Mouse (Mus musculus) liver, embryonic 14.5 days (tissue): Measurements from ENCODE around the gene Sox6. TPM values are rescaled to one million over a fixed set of nuclear protein-coding genes. Genes with fewer than 3 reads are reported as not detected.

Source experiments
- ATAC-seq: fragments of 200-750 bp; cut with Nextera tagmentation; 2 replicates; pipeline ENCODE4 v1.8.0; 2017; ENCODE audit warnings: moderate number of reproducible peaks, mild to moderate bottlenecking, moderate library complexity; ENCODE audit not compliant: insufficient read depth
- DNase-seq, 3 experiments: peaks; one replicate each; pipeline ENCODE4 v3.0.0-alpha.2; 2012 to 2013; ENCODE audit warnings: low read depth in 3 of 3, low spot score in 3 of 3
- H3K27ac ChIP-seq: fragments of 300-500 bp; sonication (generic); 2 replicates; pipeline ENCODE4 v1.5.1; 2014; ENCODE audit warnings: moderate library complexity, mild to moderate bottlenecking, control low read depth, inconsistent platforms
- H3K27me3 ChIP-seq: fragments of 300-500 bp; sonication (generic); 2 replicates; pipeline ENCODE4 v1.6.1; 2014; ENCODE audit warnings: mild to moderate bottlenecking, low read length, moderate library complexity; ENCODE audit not compliant: control insufficient read depth, insufficient read depth
- H3K36me3 ChIP-seq: fragments of 300-500 bp; sonication (generic); replicated peaks from 2 replicates; pipeline ENCODE4 v1.6.1; 2014; ENCODE audit warnings: low read depth; ENCODE audit not compliant: control insufficient read depth, insufficient read depth
- H3K4me1 ChIP-seq, 2 experiments: fragments of 200-500 bp in 1 of 2; fragments of 300-500 bp in 1 of 2; sonication (generic) in 1 of 2; replicated peaks; 2 replicates each; pipeline ENCODE4 v1.6.1; 2012 to 2014; ENCODE audit warnings: antibody characterized with exemption in 1 of 2, inconsistent platforms in 1 of 2, low read length in 1 of 2; ENCODE audit not compliant: control insufficient read depth in 2 of 2, insufficient read depth in 2 of 2
- H3K4me2 ChIP-seq: fragments of 300-500 bp; sonication (generic); 2 replicates; pipeline ENCODE4 v1.6.1; 2014; ENCODE audit warnings: low read depth, mild to moderate bottlenecking, control low read depth, moderate library complexity
- H3K4me3 ChIP-seq, 2 experiments: fragments of 200-500 bp in 1 of 2; fragments of 300-500 bp in 1 of 2; sonication (generic) in 1 of 2; 2 replicates each; pipeline ENCODE4 v1.5.1; 2012 to 2014; ENCODE audit warnings: low read depth in 2 of 2, low read length in 2 of 2, mild to moderate bottlenecking in 2 of 2, control low read depth in 1 of 2, inconsistent platforms in 1 of 2, moderate library complexity in 1 of 2; ENCODE audit not compliant: insufficient read depth in 1 of 2
- H3K9ac ChIP-seq: fragments of 300-500 bp; sonication (generic); replicated peaks from 2 replicates; pipeline ENCODE4 v1.6.1; 2014; ENCODE audit warnings: mild to moderate bottlenecking, control low read depth, moderate library complexity
- H3K9me3 ChIP-seq: fragments of 300-500 bp; sonication (generic); 2 replicates; pipeline ENCODE4 v1.6.1; 2016; ENCODE audit warnings: low read length, mixed read lengths; ENCODE audit not compliant: control insufficient read depth
- CTCF ChIP-seq: IDR thresholded peaks from 2 replicates; pipeline ENCODE4 v1.5.1; 2016; ENCODE audit warnings: antibody characterized with exemption, low read depth, control low read depth
- EP300 ChIP-seq: IDR thresholded peaks from 2 replicates; pipeline ENCODE4 v1.6.1; 2016; ENCODE audit warnings: antibody characterized with exemption, low read depth
- WGBS: fragments of 180-500 bp; shearing (Covaris S2); extraction: QIAGEN DNeasy Blood & Tissue Kit; methylation state at CpG from one replicate; pipeline ENCODE4 v1.1.7; 2014; ENCODE audit not compliant: insufficient replicate concordance; 5-methylcytosine and 5-hydroxymethylcytosine counted together
- polyA plus RNA-seq, 2 experiments: library from polyadenylated mRNA; depleted of rRNA in 1 of 2; stranded (reverse) in 1 of 2; unstranded in 1 of 2; fragments of >200 nt; fragmentation: Nextera tagmentation in 1 of 2; extraction: Ambion mirVana in 1 of 2; gene quantifications; 2 replicates each; pipeline versions ENCODE4 v1.2.1 to v1.2.3; 2012 to 2014

The Sox6 gene
- polyA plus RNA-seq, 2 experiments: 15.9 to 64.0 TPM

DNA sequence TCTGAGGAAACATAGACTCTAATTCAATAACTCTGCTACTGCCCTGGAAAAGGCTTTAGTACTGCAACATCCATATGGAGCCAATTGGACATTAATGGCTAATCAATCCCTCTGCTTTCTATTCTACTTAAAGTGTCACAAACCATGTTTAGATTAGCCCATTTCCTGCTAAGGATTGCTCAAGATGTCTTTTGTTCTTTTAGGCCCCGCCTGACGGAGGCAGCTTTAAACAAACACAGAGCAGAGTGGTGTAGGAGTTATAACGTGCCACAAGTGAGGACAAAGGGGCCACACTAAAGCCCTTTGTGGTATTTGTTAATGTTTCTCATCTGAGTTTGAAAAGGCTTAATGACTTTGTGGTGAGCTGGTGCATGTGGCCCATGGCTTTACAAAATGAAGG, 537.1 kb downstream of the Sox6 start:
- Histone ChIP-seq H3K4me2 (no peak overlapping the region), H3K9ac (no peak overlapping the region), H3K4me3 (no peak overlapping the region), H3K27ac (no peak overlapping the region), H3K4me1 (peaks cover 0 to 2% of the 10 kb centered on the region in 2 experiments; a peak in 1 of 4 replicates), H3K27me3 (no peaks in the 10 kb centered on the region), H3K36me3 (no peaks in the 10 kb centered on the region; the same call in 1 of the 2 replicates), H3K9me3 (no peaks in the 10 kb centered on the region)
- no peak for DNase-seq
- ATAC-seq: no peak
- WGBS: 52% methylated on average over 3 of the region's 3 CpGs
- TF ChIP-seq EP300: no peak
- TF ChIP-seq CTCF: no peak

DNA sequence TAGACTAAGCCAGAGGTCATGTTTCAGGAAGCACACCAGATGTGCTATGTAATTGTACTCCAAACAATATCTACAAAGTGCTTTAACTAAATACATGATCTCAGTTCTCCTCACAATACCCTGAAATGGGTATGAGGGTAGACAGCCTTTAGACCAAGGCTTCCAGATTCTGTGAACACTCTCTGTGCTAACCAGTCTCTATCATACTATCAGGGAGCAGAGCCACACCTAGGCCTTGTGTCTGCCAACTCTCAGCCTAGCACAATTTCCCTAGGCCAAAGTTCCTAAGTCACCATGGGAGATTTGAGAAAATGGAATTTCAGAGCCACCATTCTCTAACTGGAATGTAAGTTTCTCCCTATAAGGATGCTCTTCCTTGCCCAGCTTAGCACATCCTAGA, 537.8 kb downstream of the Sox6 start:
- no peak for DNase-seq
- Histone ChIP-seq H3K4me2 (no peak overlapping the region), H3K9ac (no peak overlapping the region), H3K4me1 (peaks cover 0 to 2% of the 10 kb centered on the region in 2 experiments; a peak in 1 of 4 replicates), H3K27ac (no peak overlapping the region), H3K36me3 (no peaks in the 10 kb centered on the region; the same call in 1 of the 2 replicates), H3K27me3 (no peaks in the 10 kb centered on the region), H3K4me3 (no peak overlapping the region), H3K9me3 (no peaks in the 10 kb centered on the region)
- TF ChIP-seq CTCF: no peak
- TF ChIP-seq EP300: no peak
- ATAC-seq: no peak

DNA sequence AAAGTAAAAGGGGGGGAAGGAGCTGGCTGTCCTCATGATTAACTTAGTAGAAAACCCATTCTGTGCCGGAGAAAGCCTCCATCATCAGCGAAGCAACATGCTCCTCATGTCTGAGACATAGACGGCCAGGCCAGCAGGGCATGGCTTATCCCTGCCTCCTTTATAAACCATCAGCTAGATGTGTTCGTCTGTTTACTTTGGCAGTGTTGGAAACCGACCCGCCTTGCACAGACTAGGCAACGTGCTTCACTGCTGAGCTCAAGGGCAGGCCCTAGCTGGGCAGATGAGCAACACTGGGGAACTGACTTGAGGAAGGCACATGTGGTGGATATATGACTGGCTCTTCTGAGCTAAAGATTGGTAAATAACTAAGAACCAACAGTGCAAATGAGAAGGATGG, 538.4 kb downstream of the Sox6 start:
- H3K36me3 ChIP-seq: no peaks in the 10 kb centered on the region; the same call in 1 of the 2 replicates
- H3K4me1 ChIP-seq: peaks cover 0 to 2% of the 10 kb centered on the region in 2 experiments; a peak in 1 of 4 replicates
- no peak overlapping the region for H3K4me3 ChIP-seq
- DNase-seq (no peak), ATAC-seq (no peak)
- H3K9me3 ChIP-seq: no peaks in the 10 kb centered on the region
- no peak overlapping the region for H3K27ac ChIP-seq
- no peak overlapping the region for H3K4me2 ChIP-seq
- no peak overlapping the region for H3K9ac ChIP-seq
- TF ChIP-seq EP300 (no peak), CTCF (no peak)
- H3K27me3 ChIP-seq: no peaks in the 10 kb centered on the region
- 70% methylated on average over 7 of the region's 7 CpGs for WGBS

DNA sequence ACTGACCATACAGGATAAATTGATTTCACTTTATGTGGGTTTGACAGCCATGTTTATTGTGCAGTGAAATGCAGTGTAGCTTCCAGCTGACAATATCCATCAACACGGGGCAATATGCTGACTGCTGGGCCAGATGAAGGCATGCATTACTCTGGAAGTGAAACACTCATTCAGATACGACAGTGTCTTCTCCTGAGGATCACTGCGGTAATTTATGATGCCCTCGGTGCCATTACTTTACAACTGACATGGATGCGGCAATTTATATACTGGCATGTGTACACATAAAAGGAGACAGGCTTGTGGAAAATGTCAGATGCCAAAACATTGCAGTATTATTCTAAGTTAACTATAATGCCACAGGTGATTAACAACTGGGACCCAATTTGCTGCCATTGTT, 546.9 kb downstream of the Sox6 start:
- 85% methylated on average over 5 of the region's 5 CpGs for whole genome bisulfite sequencing
- no peaks in the 10 kb centered on the region for H3K27me3 ChIP-seq

DNA sequence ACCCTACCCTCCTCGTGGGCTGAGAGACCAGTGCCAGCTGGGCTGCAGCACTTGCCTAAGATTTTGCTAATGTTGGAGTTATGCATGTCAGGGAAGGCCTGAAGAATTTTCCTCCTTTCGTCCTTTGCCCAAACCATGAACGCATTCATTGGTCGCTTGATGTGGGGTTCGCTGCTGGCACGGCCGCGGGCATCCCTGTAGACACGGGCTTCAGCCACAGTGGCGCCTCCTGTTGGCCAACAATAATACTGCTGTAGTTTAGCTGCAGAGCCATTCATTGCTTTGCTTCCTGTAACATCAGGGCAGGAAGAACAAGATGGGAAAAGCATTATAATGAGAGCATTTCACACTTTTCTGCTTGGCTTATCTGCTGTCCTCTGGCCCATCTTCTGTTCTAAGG, 549.0 kb downstream of the Sox6 start:
- H3K36me3 ChIP-seq: peaks cover 13% of the 10 kb centered on the region
- no peaks in the 10 kb centered on the region for H3K4me1 ChIP-seq
- 68% methylated on average over 10 of the region's 10 CpGs for WGBS
- ATAC-seq (no peak), DNase-seq (no peak)
- H3K9ac ChIP-seq: no peak overlapping the region
- H3K9me3 ChIP-seq: no peaks in the 10 kb centered on the region
- TF ChIP-seq EP300 (no peak), CTCF (peak; percentile 66)
- no peak overlapping the region for H3K27ac ChIP-seq
- H3K4me3 ChIP-seq: no peak overlapping the region
- no peaks in the 10 kb centered on the region for H3K27me3 ChIP-seq
- H3K4me2 ChIP-seq: no peak overlapping the region

More for the DNA sequence above, 546.9 kb downstream of the Sox6 start:
- H3K9ac ChIP-seq: no peak overlapping the region
- H3K4me2 ChIP-seq: no peak overlapping the region
- H3K36me3 ChIP-seq: peaks cover 3% of the 10 kb centered on the region; the same call in 1 of the 2 replicates
- ATAC-seq (no peak), DNase-seq (no peak)
- H3K9me3 ChIP-seq: no peaks in the 10 kb centered on the region
- H3K4me1 ChIP-seq: no peaks in the 10 kb centered on the region
- no peak overlapping the region for H3K27ac ChIP-seq
- no peak for TF ChIP-seq EP300
- TF ChIP-seq CTCF: no peak
- no peak overlapping the region for H3K4me3 ChIP-seq
